Mouse (Mus musculus): Measurements from ENCODE around the gene Ap1g1. TPM values are rescaled to one million over a fixed set of nuclear protein-coding genes. Genes with fewer than 3 reads are reported as not detected.

The Ap1g1 gene
- polyA plus RNA-seq (2012; ENCODE audit: low replicate concordance), result 4.3 and 19.6 TPM in 2 replicates

GRCm38 (mm10) chr8:109778280-109778977 is at the start of gene Ap1g1:
Gene Ap1g1 (plus strand): TSS chr8:109778554.

GRCm38 (mm10) chr8:109737237-109738048 is 40.9 kb upstream of the Ap1g1 start, which contains the start of gene Atxn1l:
Gene Atxn1l (minus strand): TSS chr8:109737739.

GRCm38 (mm10) chr8:109868003-109868679 is 89.8 kb downstream of the Ap1g1 start, which contains the start of gene Phlpp2:
Gene Phlpp2 (plus strand): TSS chr8:109868542.

Other genes starting within 250 kb of the Ap1g1 start
- 14.4 and 39.4 TPM in 2 replicates for gene Dhx38, start 212.7 kb upstream of the Ap1g1 start, polyA plus RNA-seq (2012; ENCODE audit: low replicate concordance)
- 3.7 and 5.2 TPM in 2 replicates for gene Txnl4b, start 212.7 kb upstream of the Ap1g1 start, polyA plus RNA-seq (2012; ENCODE audit: low replicate concordance)
- gene Hp, start 199.4 kb upstream of the Ap1g1 start, polyA plus RNA-seq (2012; ENCODE audit: low replicate concordance), result 2.7 and 6.3 TPM in 2 replicates
- gene Dhodh, start 169.9 kb upstream of the Ap1g1 start, polyA plus RNA-seq (2012; ENCODE audit: low replicate concordance), result 60.7 and 65.9 TPM in 2 replicates
- 0.72 and 2.4 TPM in 2 replicates for gene Pkd1l3, start 164.0 kb upstream of the Ap1g1 start, polyA plus RNA-seq (2012; ENCODE audit: low replicate concordance)
- gene Ist1, start 85.3 kb upstream of the Ap1g1 start, polyA plus RNA-seq (2012; ENCODE audit: low replicate concordance), result 15.4 and 21.1 TPM in 2 replicates
- gene Zfp821, start 73.0 kb upstream of the Ap1g1 start, polyA plus RNA-seq (2012; ENCODE audit: low replicate concordance), result 4.9 and 6.6 TPM in 2 replicates
- gene Atxn1l, start 40.8 kb upstream of the Ap1g1 start, polyA plus RNA-seq (2012; ENCODE audit: low replicate concordance), result 11.4 and 11.9 TPM in 2 replicates
- gene Phlpp2, start 90.0 kb downstream of the Ap1g1 start, polyA plus RNA-seq (2012; ENCODE audit: low replicate concordance), result 1.9 and 3.2 TPM in 2 replicates
- not detected in 2 replicates for gene Marveld3, start 183.6 kb downstream of the Ap1g1 start, polyA plus RNA-seq (2012; ENCODE audit: low replicate concordance)
- not detected in 2 replicates for gene Tat, start 211.9 kb downstream of the Ap1g1 start, polyA plus RNA-seq (2012; ENCODE audit: low replicate concordance)